Mouse (Mus musculus) hindbrain, embryonic 11.5 days (tissue): ENCODE measurements at regions not wholly inside any gene's neighbourhood (a gene's known extent, or its start where the extent isn't known, plus 50 kb on each side); places are given as distances from the start of the nearest gene placed in this dataset.

ENCODE experiments used
- ATAC-seq: fragments of 200-750 bp; cut with Nextera tagmentation; 2 replicates; pipeline ENCODE4 v1.8.0; 2017; ENCODE audit warnings: mild to moderate bottlenecking, moderate TSS enrichment, moderate library complexity; ENCODE audit not compliant: low FRiP score
- DNase-seq: peaks from one replicate; pipeline ENCODE4 v3.0.0-alpha.2; 2015; ENCODE audit warnings: low spot score
- H3K27ac ChIP-seq: fragments of 300-500 bp; sonication (generic); 2 replicates; pipeline ENCODE4 v1.5.1; 2014; ENCODE audit warnings: mild to moderate bottlenecking, low read depth, low read length
- H3K27me3 ChIP-seq: fragments of 300-500 bp; sonication (generic); 2 replicates; pipeline ENCODE4 v1.6.1; 2014; ENCODE audit warnings: mild to moderate bottlenecking, low read length, moderate library complexity, mixed read lengths; ENCODE audit not compliant: control insufficient read depth, insufficient read depth
- H3K36me3 ChIP-seq: fragments of 300-500 bp; sonication (generic); 2 replicates; pipeline ENCODE4 v1.6.1; 2014; ENCODE audit warnings: mild to moderate bottlenecking, low read length, moderate library complexity, mixed read lengths; ENCODE audit not compliant: control insufficient read depth, insufficient read depth
- H3K4me1 ChIP-seq: fragments of 300-500 bp; sonication (generic); replicated peaks from 2 replicates; pipeline ENCODE4 v1.6.1; 2014; ENCODE audit warnings: low read length, mixed read lengths; ENCODE audit not compliant: control insufficient read depth, insufficient read depth
- H3K4me2 ChIP-seq: fragments of 300-500 bp; sonication (generic); replicated peaks from 2 replicates; pipeline ENCODE4 v1.6.1; 2014; ENCODE audit warnings: mild to moderate bottlenecking, low read depth, low read length
- H3K4me3 ChIP-seq: fragments of 300-500 bp; sonication (generic); 2 replicates; pipeline ENCODE4 v1.5.1; 2014; ENCODE audit warnings: low read depth, low read length
- H3K9ac ChIP-seq: fragments of 300-500 bp; sonication (generic); 2 replicates; pipeline ENCODE4 v1.6.1; 2014; ENCODE audit warnings: low read depth, low read length
- H3K9me3 ChIP-seq: fragments of 300-500 bp; sonication (generic); 2 replicates; pipeline ENCODE4 v1.6.1; 2016; ENCODE audit warnings: low read length; ENCODE audit not compliant: control insufficient read depth
- WGBS: fragments of 180-500 bp; shearing (Covaris S2); extraction: QIAGEN DNeasy Blood & Tissue Kit; methylation state at CpG from one replicate; pipeline ENCODE4 v1.1.7; 2014; 5-methylcytosine and 5-hydroxymethylcytosine counted together

DNA sequence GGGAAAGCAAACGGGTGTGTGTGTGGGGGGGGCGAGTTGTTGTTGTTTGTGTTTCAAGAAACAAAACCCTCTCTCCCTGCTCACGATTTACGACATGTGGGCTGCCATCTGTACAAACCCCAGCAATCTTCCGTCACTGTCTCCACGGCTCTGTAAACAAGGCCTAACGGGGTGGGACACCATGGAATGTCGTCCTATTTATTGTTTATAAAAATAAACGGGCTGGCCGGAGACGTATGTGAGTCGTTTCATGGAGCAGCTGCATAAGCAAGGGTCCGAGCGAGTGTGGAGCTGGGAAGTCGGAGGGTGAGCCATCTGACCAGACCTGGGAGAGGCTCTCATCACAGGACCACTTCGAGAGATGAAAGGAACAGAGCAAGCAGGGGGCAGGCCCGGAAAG is 141.4 kb upstream of the Sall1 start:
- Histone ChIP-seq H3K36me3 (no peaks in the 10 kb centered on the region), H3K4me1 (no peaks in the 10 kb centered on the region), H3K27ac (no peak overlapping the region), H3K9ac (no peak overlapping the region), H3K9me3 (no peaks in the 10 kb centered on the region), H3K27me3 (no peaks in the 10 kb centered on the region), H3K4me3 (no peak overlapping the region), H3K4me2 (no peak overlapping the region)
- DNase-seq: peak; percentile 11
- ATAC-seq: no peak
- 49% methylated on average over 17 of the region's 17 CpGs for WGBS

DNA sequence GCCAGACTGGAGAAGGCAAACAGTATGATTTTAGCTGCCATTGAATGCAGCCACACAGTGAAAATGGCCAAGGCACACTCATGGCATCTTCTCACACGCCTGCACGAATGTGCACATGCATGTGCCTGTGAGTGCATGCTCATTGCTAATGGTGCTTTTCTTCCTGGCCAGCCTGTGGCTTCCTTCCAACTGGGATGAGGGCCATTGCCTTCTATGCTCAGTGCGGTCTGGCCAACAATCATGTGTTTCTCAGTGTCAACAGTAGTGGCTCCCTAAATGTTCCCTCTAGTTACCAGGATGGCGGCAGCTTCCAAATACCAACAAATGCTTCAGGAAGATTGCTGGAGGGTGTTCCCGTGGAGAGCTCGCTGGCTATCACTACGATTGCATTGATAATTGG is 131.7 kb upstream of the Sall1 start:
- Histone ChIP-seq H3K9ac (no peak overlapping the region), H3K36me3 (no peaks in the 10 kb centered on the region), H3K4me3 (no peak overlapping the region), H3K9me3 (no peaks in the 10 kb centered on the region), H3K27me3 (no peaks in the 10 kb centered on the region), H3K4me1 (no peaks in the 10 kb centered on the region), H3K27ac (no peak overlapping the region), H3K4me2 (no peak overlapping the region)
- ATAC-seq: no peak
- 91% methylated on average over 7 of the region's 7 CpGs for WGBS
- no peak for DNase-seq

DNA sequence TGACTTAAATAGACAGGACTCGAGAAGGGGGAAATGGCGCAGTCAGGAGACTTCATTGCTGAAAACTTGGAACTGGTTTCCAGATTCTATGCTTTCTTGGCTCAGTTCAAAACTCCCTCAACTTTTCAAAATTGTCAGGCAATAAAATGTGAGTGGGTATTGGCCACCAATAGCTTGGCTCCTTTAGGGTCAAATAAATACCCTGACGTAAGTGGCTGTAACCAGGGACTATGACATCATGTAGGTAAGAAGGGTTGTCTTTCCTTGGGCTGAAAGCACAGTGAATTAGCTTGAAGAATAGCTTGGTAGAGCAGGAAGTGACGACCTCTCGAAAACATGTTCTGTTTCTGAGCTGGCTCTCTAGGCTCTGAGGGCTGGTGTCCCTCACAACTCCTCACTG is 127.6 kb upstream of the Sall1 start:
- 90% methylated on average over 5 of the region's 5 CpGs for WGBS
- no peak for ATAC-seq
- H3K4me1 ChIP-seq: no peaks in the 10 kb centered on the region; the same call in 1 of the 2 replicates

DNA sequence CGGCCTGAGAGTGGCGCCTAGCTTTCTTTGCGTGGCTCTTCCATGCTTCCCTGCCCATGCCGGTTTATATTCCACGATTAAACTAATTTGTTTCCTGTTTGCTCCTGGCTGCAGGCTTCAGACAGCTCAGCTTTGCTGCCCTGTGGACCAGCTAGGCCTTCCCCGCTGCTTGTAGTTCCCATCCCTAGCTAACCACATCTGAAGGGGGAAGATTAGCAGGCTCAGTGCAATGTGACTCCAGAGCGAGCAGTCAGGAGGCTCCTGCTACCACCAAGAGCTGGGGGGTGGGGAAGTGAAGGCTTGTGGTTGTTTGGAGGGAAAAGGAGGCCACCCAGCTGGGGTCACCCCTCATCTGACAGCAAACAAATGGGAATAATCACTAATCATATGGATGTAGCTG is 125.5 kb upstream of the Sall1 start:
- H3K9me3 ChIP-seq: no peaks in the 10 kb centered on the region
- WGBS: 51% methylated on average over 7 of the region's 7 CpGs
- no peak overlapping the region for H3K9ac ChIP-seq
- H3K4me2 ChIP-seq: no peak overlapping the region
- no peaks in the 10 kb centered on the region for H3K36me3 ChIP-seq
- no peak for DNase-seq
- H3K27ac ChIP-seq: no peak overlapping the region
- no peak overlapping the region for H3K4me3 ChIP-seq
- ATAC-seq: no peak
- no peaks in the 10 kb centered on the region; the same call in 1 of the 2 replicates for H3K4me1 ChIP-seq
- no peaks in the 10 kb centered on the region for H3K27me3 ChIP-seq

More for the DNA sequence above, 127.6 kb upstream of the Sall1 start:
- no peak for DNase-seq
- Histone ChIP-seq H3K36me3 (no peaks in the 10 kb centered on the region), H3K4me3 (no peak overlapping the region), H3K4me2 (no peak overlapping the region), H3K9me3 (no peaks in the 10 kb centered on the region), H3K27ac (no peak overlapping the region), H3K27me3 (no peaks in the 10 kb centered on the region), H3K9ac (no peak overlapping the region)

DNA sequence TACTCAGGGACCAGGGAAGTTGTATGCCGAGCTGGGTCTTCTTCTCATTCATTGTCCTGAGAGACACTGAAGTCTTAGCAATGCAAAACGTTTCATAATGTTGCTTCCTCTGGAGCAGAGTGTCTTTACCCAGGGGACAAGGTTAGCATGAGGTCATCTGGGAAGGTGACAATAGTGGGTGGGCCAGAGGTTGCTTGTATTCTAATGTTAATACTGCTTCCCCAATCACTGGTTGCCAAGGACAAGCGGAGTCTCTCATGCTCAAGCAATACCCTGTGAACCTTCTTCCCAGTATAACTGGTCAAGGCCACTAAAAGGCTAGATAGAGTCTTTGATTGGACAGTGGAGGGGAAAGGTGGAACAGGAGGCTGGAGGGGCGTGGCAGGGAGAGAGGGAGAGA is 123.1 kb upstream of the Sall1 start:
- no peaks in the 10 kb centered on the region for H3K36me3 ChIP-seq
- WGBS: 60% methylated on average over 4 of the region's 4 CpGs

DNA sequence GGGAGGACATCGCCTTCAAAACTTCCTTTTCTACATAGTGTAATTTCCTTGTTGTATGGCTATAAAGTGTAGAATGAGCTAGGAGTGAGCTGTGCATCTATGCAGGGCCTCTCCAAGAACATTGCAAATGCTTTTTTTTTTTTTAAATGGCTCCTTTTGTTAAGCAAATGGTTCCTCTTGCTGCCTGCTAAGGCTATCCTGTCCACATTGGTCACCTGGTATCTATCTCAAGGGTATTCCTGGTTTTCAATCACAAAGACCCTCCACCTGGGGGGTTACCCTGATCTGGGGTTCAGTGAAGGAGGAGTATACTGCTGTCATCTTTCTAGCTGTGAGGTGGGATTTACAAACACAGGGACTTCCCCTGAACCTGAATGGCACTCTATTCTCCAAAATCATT is 112.9 kb upstream of the Sall1 start:
- Histone ChIP-seq H3K9ac (no peak overlapping the region), H3K4me1 (peaks cover 3% of the 10 kb centered on the region; the same call in 1 of the 2 replicates), H3K9me3 (no peaks in the 10 kb centered on the region), H3K27ac (no peak overlapping the region), H3K36me3 (no peaks in the 10 kb centered on the region), H3K27me3 (no peaks in the 10 kb centered on the region), H3K4me3 (no peak overlapping the region), H3K4me2 (no peak overlapping the region)
- ATAC-seq: no peak
- no peak for DNase-seq
- whole genome bisulfite sequencing: 97% methylated on average over 1 of the region's 1 CpGs

More for the DNA sequence above, 123.1 kb upstream of the Sall1 start:
- Histone ChIP-seq H3K27me3 (no peaks in the 10 kb centered on the region), H3K27ac (no peak overlapping the region), H3K4me2 (no peak overlapping the region), H3K9me3 (no peaks in the 10 kb centered on the region), H3K4me3 (no peak overlapping the region), H3K4me1 (no peaks in the 10 kb centered on the region; the same call in 1 of the 2 replicates), H3K9ac (no peak overlapping the region)
- DNase-seq (no peak), ATAC-seq (no peak)

DNA sequence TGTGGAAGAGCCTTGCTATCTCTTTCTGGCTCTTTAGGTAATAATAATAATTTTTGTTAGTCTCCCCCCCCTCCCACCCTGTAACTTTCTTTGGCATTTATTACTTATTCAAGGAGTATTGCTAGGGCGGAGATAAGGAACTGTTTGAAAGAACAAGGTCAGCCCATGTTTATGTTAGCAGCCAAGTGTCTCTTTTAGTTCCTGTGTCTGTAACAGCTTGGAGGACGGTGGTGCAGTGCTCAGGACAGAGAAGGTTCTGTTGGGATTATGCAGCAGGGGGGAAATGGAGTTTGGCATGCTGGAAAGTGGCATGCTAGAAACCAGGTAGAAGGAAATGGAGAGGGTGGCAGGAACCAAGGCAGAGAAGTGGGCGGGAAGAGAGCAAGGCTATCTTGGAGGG is 109.6 kb upstream of the Sall1 start:
- peaks cover 3% of the 10 kb centered on the region; the same call in 1 of the 2 replicates for H3K4me1 ChIP-seq
- H3K9me3 ChIP-seq: no peaks in the 10 kb centered on the region
- H3K27ac ChIP-seq: no peak overlapping the region
- ATAC-seq: no peak
- no peaks in the 10 kb centered on the region for H3K36me3 ChIP-seq
- DNase-seq: no peak
- 72% methylated on average over 3 of the region's 3 CpGs for WGBS
- H3K9ac ChIP-seq: no peak overlapping the region
- no peak overlapping the region for H3K4me3 ChIP-seq
- H3K4me2 ChIP-seq: no peak overlapping the region
- no peaks in the 10 kb centered on the region for H3K27me3 ChIP-seq

DNA sequence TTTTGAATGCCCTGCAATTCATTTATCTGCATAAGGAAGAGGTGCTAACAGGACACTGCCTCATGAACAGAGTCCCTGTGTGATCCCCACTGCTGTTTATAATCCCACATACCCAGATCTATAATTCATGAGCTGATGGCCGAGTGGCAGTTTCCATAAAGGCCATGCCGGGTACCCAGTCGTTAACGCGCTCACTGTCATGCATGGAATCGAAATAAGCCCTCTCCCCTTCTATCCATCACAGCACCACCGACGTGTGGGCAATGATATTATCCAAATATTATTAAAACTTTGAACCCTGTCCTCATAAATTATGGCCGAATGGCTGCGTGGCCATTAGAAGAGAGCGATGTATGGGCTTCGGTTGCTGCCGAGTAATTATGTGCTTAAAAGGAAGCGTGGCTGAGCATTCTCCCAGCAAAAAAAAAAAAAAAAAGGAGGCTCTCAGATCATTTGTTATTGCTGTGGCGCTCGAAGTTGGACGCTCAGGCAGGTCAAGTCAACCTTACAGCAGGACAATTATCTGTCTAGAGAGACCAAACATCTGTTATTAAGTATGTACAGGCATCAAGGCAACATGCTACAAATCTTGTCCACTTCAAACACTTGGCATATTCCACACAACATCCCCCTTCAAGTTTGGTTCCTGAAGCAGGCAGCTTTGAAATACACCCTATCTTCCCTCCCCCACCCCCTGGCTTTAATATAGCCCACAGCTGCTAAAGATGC is 109.1 kb upstream of the Sall1 start:
- Histone ChIP-seq H3K9me3 (no peaks in the 10 kb centered on the region), H3K4me3 (no peak overlapping the region), H3K27me3 (no peaks in the 10 kb centered on the region), H3K4me2 (no peak overlapping the region), H3K4me1 (peaks cover 3% of the 10 kb centered on the region; the same call in 1 of the 2 replicates), H3K9ac (no peak overlapping the region), H3K36me3 (no peaks in the 10 kb centered on the region), H3K27ac (no peak overlapping the region)
- WGBS: 53% methylated on average over 17 of the region's 17 CpGs
- DNase-seq (no peak), ATAC-seq (no peak)

DNA sequence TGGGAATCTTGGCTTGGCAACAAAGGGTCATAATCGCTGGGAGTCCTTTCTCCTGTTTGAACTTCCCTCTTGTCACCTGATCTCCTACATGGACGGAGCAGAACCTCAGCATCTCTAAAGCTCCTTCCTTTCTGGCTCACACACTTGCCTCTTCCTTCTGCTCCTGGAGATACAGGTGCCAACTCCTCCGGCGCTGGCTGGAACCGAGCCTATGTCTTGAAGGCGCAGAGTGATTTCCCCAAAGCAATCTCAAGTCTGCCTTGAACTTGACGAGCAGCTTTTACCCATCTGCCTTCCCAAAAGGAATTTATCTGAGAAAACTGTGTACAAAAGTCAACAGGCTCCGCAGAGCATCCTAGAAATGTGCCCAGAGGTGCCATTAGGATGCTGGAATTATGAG is 108.4 kb upstream of the Sall1 start:
- DNase-seq: no peak
- Histone ChIP-seq H3K36me3 (no peaks in the 10 kb centered on the region), H3K4me1 (peaks cover 3% of the 10 kb centered on the region; the same call in 1 of the 2 replicates), H3K27me3 (no peaks in the 10 kb centered on the region), H3K9ac (no peak overlapping the region), H3K4me3 (no peak overlapping the region), H3K4me2 (no peak overlapping the region), H3K9me3 (no peaks in the 10 kb centered on the region), H3K27ac (no peak overlapping the region)
- no peak for ATAC-seq
- 84% methylated on average over 8 of the region's 8 CpGs for WGBS
